Mouse (Mus musculus) NIH3T3 (cell line): ENCODE data around the gene Sfxn3.

ENCODE experiments used
- DNase-seq: peaks from one replicate; pipeline ENCODE4 v3.0.0-alpha.2; 2012; ENCODE audit warnings: low read depth

The Sfxn3 gene

DNA sequence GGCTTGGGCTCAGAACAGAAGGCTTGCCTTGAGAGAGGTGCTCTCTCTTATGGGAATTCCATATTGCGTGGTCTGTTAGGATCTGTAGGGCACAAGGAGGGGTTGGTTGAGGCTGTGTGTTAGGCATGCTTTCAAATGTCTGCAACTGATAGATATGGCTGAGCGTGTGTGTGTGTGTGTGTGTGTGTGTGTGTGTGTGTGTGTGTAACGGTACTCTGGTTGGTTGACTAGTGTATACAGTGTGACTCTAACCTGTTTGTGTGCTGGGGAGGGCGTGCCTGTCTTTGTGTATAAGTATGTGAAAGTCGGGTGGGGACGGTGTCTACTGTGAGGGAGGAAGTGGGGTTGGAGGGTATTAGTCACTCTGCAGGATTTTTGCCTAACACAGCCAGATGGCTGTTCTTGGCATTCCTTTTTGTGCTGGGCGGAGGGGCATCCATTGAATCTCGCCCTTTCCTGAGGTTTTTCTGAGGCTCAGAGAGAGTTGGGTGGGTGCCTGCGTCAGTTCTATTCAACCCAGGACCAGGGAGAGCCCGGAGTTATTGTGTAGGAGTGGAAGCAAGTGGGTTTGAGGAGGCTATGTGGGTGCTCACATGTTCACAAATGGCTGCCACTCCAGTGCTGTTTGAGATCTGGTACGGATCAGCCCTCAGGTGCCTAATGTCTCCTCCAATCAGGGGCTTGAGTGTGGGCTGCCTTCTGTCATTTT is 786 bp downstream of the Sfxn3 start:
- peak; percentile 94 for DNase-seq

- DNase-seq, result no peak
These were observed 1.5 kb downstream of the Sfxn3 start for GRCm38 (mm10) chr19:45048644-45049365.

- no peak for DNase-seq
These were observed 2.2 kb downstream of the Sfxn3 start for GRCm38 (mm10) chr19:45049523-45049922.

DNA sequence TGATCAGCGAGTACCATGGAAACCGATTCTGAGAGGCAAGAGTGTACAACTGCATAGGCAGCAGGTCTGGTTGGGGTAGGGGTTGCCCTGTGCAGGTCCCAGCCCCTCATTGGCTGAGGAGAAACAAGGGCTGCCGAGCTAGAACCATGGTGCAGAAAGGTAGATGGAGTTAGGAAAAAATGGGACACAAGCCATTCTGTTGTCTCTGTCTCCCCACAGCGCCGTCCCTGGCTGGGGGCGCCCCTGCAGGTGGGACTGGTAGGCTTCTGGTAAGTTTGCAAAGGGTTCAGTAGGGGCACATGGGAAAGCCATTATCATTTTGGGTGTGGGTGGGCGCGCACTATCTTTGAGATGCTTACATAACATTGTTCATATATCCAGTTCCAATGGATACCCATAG is 6.1 kb downstream of the Sfxn3 start:
- DNase-seq, result no peak

DNA sequence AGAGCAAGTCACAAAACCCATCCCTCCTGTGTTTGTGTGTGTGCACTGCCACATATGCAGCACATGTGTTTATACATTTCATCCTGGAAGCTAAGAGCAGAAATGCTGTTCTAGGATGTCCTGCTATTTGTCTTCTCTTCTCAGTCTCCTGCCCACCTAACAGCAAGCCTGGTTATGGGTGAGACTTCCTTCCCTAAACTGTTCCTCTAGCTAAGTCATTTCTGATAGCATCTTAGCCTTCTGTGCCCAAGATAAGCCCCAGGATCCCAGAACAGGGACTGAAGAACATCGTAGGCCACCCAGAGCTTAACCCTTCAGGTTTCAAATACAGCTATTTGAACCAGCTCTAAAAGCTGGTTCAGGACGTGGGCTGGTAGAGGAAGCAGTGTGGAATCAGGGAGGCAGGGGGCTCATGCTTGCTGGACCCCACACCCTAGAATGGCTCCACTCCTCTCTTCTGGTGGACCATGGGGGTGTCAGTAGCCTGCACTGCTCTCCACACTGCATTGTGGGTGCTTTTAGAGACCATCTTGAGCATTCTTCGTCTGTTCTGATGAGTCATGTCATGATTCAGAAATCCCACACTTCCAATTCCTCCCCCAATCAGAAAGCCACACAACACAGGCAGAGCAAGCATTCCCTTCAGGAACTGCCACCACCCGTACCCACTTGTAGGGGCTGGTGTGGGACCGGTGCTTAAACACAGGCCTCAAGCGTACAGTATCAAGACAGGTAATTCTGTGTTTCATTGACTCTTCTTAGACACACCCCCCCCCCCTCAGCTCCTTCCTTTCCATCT is 7.8 kb downstream of the Sfxn3 start:
- peak; percentile 86 for DNase-seq

GRCm38 (mm10) chr19:45056364-45056763 is 9.1 kb downstream of the Sfxn3 start:
- peak; percentile 87 for DNase-seq

DNA sequence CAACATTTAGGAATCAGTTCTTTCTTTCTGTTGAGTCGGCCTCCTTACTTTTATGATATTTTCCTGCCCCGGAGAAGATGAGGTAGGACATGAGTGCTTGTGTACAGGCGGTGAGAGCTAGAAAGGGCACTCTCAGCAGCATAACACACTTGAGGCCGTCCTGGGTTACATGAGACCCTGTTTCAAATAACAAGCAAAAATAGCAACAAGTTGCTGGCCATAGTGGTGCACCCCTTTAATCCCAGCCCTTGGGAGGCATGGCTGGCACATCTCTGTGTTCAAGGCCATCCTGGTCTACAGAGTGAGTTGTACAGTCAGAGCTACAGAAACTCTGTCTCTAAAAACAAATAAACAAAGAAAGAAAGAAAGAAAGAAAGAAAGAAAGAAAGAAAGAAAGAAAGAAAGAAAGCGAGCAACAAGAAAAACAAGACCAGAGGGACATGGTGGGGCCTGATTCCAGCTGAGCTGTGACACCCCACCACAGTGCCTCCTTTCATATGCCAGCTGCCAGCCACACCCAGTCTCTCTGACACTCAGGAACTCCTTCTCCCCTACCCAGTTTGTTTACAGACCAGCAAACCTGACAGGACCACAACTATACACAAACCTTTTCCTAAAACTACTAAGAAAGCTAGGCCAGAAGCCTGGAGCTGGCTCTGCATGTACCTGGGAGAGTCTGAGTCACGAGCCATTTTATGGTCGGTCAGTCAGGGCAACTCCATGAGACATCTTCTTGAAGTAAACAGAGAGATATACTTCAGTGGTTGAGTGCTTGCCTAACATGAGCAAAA is 9.8 kb downstream of the Sfxn3 start:
- peak; percentile 62 for DNase-seq

DNA sequence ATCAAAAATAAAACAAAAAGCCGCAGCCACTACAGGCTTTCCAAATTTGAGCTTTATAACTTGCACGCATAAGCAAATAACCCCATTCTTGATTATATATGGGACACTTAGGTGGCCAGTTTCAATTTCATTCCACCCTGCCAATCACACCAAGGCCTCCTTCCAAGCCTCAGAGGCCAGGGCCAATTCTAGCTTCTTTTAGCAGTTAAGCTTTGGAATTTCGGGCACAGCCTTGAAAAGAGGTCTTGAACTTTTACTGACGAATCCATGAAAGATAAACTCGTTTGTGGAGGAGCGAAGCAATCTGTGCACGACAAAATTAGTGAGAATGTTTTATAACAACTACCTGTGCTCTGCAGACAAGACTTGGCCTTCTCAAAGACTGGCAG is 10.4 kb downstream of the Sfxn3 start:
- DNase-seq, result no peak

GRCm38 (mm10) chr19:45058113-45058839 is 11.0 kb downstream of the Sfxn3 start:
- peak; percentile 99 for DNase-seq

- no peak for DNase-seq
These were observed 11.5 kb downstream of the Sfxn3 start for GRCm38 (mm10) chr19:45058841-45059240.

DNA sequence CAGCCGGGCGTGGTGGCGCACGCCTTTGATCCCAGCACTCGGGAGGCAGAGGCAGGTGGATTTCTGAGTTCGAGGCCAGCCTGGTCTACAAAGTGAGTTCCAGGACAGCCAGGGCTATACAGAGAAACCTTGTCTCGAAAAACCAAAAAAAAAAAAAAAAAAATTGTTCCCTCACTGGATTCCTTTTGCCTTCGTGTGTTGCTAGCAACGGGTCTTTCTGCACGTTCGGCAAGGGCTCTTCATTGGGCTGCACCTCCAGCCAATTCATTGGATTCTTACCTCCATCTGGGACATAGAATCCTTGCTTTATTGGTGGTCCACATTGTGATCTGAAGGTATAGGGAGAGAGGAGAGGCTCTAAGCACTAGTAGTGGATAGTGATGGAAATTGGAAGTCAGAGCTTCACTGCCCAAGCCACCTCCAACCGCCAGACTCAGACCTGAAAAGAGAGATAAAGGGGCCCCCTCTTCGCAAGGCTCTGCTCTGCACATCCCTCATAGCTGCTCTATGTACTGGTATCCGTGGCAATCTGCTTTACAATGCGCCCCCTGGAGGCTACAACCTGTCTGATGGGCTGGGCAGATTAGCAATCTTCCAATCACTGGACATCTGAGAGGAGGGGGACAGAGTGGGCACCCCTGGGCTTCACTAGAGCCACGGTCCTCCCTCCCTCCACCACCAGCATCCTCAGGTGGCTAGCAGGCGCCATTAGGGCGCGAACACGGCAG is 16.4 kb downstream of the Sfxn3 start:
- DNase-seq, result peak; percentile 67

GRCm38 (mm10) chr19:45065226-45065625 is 17.9 kb downstream of the Sfxn3 start:
- no peak for DNase-seq

DNA sequence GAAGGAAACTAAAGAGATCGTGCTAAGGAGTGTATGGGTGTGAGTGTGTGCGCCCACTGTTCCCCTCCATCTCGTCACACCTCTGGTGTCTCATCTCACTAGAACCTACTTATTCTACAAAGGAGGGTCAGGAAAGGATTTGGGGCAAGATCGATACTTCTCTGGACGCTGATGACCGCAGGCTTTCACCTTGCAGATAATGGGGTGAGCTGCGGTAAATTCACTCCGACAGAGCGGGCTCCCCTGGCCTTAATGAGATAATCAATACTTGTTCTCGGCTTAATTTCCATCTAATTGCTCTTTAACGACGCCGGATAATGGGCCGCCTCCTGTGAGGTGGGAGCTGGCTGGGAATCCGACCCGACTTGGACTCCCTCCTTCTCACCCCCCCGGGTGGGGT is 19.9 kb downstream of the Sfxn3 start:
- DNase-seq, result no peak

- no peak for DNase-seq
These were observed 20.6 kb downstream of the Sfxn3 start for GRCm38 (mm10) chr19:45067758-45068510.

DNA sequence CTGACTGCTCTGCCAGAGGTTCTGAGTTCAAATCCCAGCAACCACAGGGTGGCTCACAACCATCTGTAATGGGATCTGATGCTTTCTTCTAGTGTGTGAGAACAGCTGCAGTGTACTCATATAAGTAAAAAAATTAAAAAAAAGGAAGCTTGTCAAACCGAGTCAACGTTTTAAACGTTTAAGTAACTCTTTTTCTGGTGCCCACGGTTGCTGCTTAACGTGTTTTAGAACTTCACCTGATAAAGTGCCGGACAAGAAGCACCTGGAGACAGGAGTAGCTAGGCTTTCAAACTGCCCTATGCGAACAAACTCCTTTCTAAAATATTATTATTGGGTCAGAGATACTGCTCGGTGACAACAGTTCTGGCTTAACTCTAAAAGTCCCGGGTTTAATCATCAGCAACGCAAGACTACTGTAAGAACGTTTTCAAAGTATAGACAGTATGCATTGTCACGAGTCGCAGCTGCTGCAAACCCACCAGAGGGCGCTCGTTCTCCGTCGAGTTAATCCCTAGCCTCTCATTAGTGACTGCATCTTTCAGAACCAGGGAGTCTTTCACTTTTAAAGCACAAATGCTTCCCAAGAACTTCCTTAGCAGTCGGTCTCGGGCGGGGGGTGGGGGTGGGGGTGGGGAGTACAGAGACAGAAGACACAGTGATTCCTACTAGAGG is 26.7 kb downstream of the Sfxn3 start:
- DNase-seq, result peak; percentile 96

- DNase-seq, result peak; percentile 99
These were observed 27.4 kb downstream of the Sfxn3 start, which contains the start of gene Kazald1 for GRCm38 (mm10) chr19:45074580-45075322. Kazald1 (plus strand) TSS chr19:45075241.

DNA sequence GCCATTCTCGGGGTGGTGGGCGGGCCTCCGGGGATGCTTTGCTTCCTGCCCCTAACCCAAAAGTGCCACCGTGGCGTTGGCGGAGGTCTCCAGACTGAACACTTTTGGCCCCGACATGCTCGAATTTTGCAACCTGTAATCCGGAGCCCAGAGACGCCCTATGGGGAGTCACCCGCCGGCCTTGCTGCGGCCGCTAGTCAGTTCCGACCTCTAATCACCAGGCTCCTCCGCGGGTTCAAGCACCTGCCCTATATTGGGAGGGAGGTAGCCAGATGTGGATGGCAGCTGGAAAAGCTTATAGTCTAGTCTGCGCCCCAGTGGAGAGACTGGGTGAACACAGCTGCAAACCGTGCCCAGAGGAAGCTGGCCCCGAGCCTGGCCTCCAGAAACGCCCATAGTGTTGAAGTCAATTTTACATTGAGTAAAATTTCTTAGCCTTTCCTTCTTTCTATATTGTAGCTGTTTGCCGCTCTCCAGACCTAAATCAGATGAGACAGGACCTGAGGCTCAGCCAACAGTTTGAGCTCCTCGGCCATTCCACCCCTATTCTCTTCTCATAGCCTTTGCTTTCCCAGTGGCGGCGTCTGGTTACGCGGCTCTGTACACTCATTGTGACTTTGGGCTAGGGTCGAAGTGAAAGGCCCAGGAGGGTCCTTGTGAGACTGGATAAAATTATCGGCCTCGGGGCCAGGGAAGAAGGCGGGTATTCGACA is 28.2 kb downstream of the Sfxn3 start:
- DNase-seq, result peak; percentile 90

DNA sequence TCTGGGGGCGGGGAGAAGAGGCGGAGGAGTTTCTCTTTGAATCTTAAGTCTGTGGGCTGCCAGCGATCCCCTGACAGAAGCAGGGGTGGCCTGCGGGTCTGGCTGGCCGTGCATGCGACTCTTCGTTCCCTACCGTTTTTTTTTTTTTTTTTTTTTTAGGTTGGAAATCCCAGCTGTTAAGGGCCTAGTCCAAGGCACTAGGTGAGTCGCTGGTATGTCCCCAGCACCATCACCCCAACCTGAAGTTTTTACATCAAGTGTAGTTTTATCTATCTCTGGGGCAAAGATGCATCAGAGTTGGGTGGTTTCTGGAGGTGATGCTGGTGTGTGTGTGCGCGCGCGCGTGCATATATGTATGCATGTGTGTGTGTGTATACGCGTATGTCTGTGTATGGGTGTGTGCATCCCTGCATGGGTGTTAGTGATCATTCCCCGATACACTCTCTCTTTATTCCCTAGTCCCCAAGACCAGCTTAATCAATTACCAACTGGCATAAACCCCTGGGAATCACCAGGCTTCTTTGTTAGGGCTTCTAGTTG is 28.8 kb downstream of the Sfxn3 start:
- DNase-seq, result peak; percentile 24
